Mouse (Mus musculus): ENCODE measurements around the gene Tlx2.

DNA sequence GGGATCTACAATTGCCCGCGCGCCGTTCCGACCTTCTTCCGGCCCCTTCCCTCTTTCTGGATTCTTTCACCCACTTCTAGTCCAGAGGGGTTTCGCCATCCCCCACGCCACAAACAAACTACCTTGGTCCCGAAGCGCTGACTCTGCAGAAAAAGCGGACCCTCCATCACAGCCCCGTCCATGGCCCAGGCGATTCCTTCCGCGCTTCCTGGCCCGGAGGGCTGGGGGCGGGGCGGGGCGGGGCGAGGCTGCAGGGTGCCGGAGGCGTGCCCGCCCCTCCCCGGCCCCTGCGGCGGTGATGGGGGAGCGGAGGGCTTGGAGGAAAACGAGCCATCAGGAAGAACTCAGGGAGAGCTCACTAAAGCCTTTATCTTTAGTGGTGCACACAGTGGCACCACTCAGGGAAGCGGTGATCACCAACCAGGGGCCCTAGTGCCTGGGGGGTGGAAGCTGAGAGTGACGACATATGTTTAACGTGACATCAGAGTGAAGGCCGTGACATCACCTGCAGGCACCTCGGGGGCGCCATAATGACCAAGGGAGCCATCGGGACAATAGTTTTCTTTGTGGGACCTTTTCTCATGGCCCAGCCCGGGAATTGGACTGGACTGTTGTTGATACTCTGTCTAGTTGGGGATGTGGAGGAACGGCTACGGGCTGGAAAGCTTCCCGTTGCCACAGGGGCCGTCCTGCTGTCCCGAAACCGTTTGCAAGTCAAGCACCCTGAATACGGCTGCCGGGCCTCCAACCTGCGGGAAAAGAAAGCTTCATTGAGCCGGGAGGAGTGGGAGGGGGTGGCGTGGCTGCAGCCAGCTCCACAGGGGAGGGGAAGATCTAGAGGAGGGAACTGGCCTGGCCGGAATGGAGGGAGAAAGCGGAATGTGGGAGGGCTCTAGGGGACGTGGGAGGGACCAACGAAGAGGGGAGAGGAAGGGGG is 36.6 kb downstream of the Tlx2 start, which contains the start of the genes Dok1 and Loxl3:
- TF ChIP-seq CTCF (IDR thresholded peaks at IDR 0.05; ENCODE audit: borderline replicate concordance, control insufficient read depth, extremely low read depth, insufficient read depth, low read length, poor library complexity) (no peak), POLR2A (IDR thresholded peaks at IDR 0.05; ENCODE audit: control insufficient read depth, extremely low read depth, insufficient read depth, low read length, poor library complexity) (no peak)

Data from thymus, adult 2 months (tissue).